Mouse (Mus musculus) stomach, embryonic 16.5 days (tissue): Measurements from ENCODE around the gene Spryd4. TPM values are rescaled to one million over a fixed set of nuclear protein-coding genes. Genes with fewer than 3 reads are reported as not detected.
"Not testable (repeated sequence)": the region's sequence is repeated elsewhere in the genome, so short reads cannot be mapped to it uniquely, and the experiment has no call there.

ENCODE experiments used
- ATAC-seq: fragments of 200-750 bp; cut with Nextera tagmentation; 2 replicates; pipeline ENCODE4 v1.8.0; 2017; ENCODE audit warnings: moderate number of reproducible peaks, moderate TSS enrichment; ENCODE audit not compliant: insufficient read depth, low FRiP score
- H3K27ac ChIP-seq: fragments of 300-500 bp; sonication (generic); 2 replicates; pipeline ENCODE4 v1.5.1; 2014; ENCODE audit warnings: low read length
- H3K27me3 ChIP-seq: fragments of 300-500 bp; sonication (generic); 2 replicates; pipeline ENCODE4 v1.6.1; 2014; ENCODE audit warnings: low read length, control low read depth, mixed read lengths; ENCODE audit not compliant: control insufficient read depth, insufficient read depth
- H3K36me3 ChIP-seq: fragments of 300-500 bp; sonication (generic); 2 replicates; pipeline ENCODE4 v1.6.1; 2014; ENCODE audit warnings: low read length; ENCODE audit not compliant: control insufficient read depth, insufficient read depth
- H3K4me1 ChIP-seq: fragments of 300-500 bp; sonication (generic); 2 replicates; pipeline ENCODE4 v1.6.1; 2014; ENCODE audit warnings: low read length, control low read depth, mixed read lengths; ENCODE audit not compliant: control insufficient read depth, insufficient read depth
- H3K4me2 ChIP-seq: fragments of 300-500 bp; sonication (generic); 2 replicates; pipeline ENCODE4 v1.6.1; 2014; ENCODE audit warnings: low read depth, low read length, mixed read lengths
- H3K4me3 ChIP-seq: fragments of 300-500 bp; sonication (generic); replicated peaks from 2 replicates; pipeline ENCODE4 v1.5.1; 2014; ENCODE audit warnings: mild to moderate bottlenecking, low read length
- H3K9ac ChIP-seq: fragments of 300-500 bp; sonication (generic); 2 replicates; pipeline ENCODE4 v1.6.1; 2014; ENCODE audit warnings: low read length
- H3K9me3 ChIP-seq: fragments of 300-500 bp; sonication (generic); replicated peaks from 2 replicates; pipeline ENCODE4 v1.6.1; 2016; ENCODE audit warnings: low read length, control low read depth; ENCODE audit not compliant: control insufficient read depth
- WGBS: fragments of 180-500 bp; shearing (Covaris S2); extraction: QIAGEN DNeasy Blood & Tissue Kit; methylation state at CpG from one replicate; pipeline ENCODE4 v1.1.7; 2014; 5-methylcytosine and 5-hydroxymethylcytosine counted together
- polyA plus RNA-seq: library from polyadenylated mRNA; unstranded; fragments of >200 nt; fragmentation: Nextera tagmentation; extraction: Ambion mirVana; gene quantifications from 2 replicates; pipeline ENCODE4 v1.2.1, GENCODE M21; 2015

Spryd4 gene
- polyA plus RNA-seq, 1 experiment from 2014 or later: 33.5 TPM

- Histone ChIP-seq H3K27ac (no peak overlapping the region), H3K4me2 (no peak overlapping the region), H3K4me3 (no peak overlapping the region), H3K9me3 (no peaks in the 10 kb centered on the region), H3K27me3 (no peaks in the 10 kb centered on the region), H3K4me1 (peaks cover 9% of the 10 kb centered on the region), H3K9ac (peak overlapping the region; percentile 85; the same call in 1 of the 2 replicates), H3K36me3 (no peaks in the 10 kb centered on the region)
- 76% methylated on average over 12 of the region's 12 CpGs for WGBS
- ATAC-seq: no peak
These were observed 19.0 kb upstream of the Spryd4 start for GRCm38 (mm10) chr10:128230582-128230981.

- WGBS: 90% methylated on average over 8 of the region's 8 CpGs
These were observed 16.4 kb upstream of the Spryd4 start for GRCm38 (mm10) chr10:128228009-128228408.

GRCm38 (mm10) chr10:128227592-128227991, 16.0 kb upstream of the Spryd4 start:
- Histone ChIP-seq H3K4me1 (peaks cover 8% of the 10 kb centered on the region), H3K27me3 (no peaks in the 10 kb centered on the region), H3K36me3 (no peaks in the 10 kb centered on the region), H3K27ac (no peak overlapping the region), H3K9ac (no peak overlapping the region), H3K4me3 (no peak overlapping the region), H3K4me2 (no peak overlapping the region), H3K9me3 (no peaks in the 10 kb centered on the region)
- 75% methylated on average over 9 of the region's 9 CpGs for WGBS
- ATAC-seq: no peak

More at GRCm38 (mm10) chr10:128228009-128228408, 16.4 kb upstream of the Spryd4 start:
- no peak overlapping the region for H3K9ac ChIP-seq
- H3K27me3 ChIP-seq: no peaks in the 10 kb centered on the region
- no peak overlapping the region for H3K4me3 ChIP-seq
- H3K27ac ChIP-seq: no peak overlapping the region
- H3K4me2 ChIP-seq: no peak overlapping the region
- H3K36me3 ChIP-seq: no peaks in the 10 kb centered on the region
- H3K9me3 ChIP-seq: no peaks in the 10 kb centered on the region
- H3K4me1 ChIP-seq: peaks cover 11% of the 10 kb centered on the region
- ATAC-seq: no peak

GRCm38 (mm10) chr10:128225538-128225937, 13.9 kb upstream of the Spryd4 start, which contains the start of gene Mip:
Mip (plus strand) TSS chr10:128225838.
- WGBS: 42% methylated on average over 4 of the region's 4 CpGs
- Histone ChIP-seq H3K4me2 (no peak within 1 kb of the TSS), H3K9me3 (no peaks in the 10 kb centered on the region), H3K27ac (no peak within 1 kb of the TSS), H3K4me3 (no peak within 1 kb of the TSS), H3K36me3 (no peaks in the 10 kb centered on the region), H3K9ac (no peak within 1 kb of the TSS), H3K27me3 (no peaks in the 10 kb centered on the region), H3K4me1 (peaks cover 2% of the 10 kb centered on the region; the same call in 1 of the 2 replicates)
- no peak for ATAC-seq

GRCm38 (mm10) chr10:128225064-128225463, 13.5 kb upstream of the Spryd4 start:
- Histone ChIP-seq H3K4me2 (no peak overlapping the region), H3K9ac (no peak overlapping the region), H3K9me3 (no peaks in the 10 kb centered on the region), H3K4me3 (no peak overlapping the region), H3K4me1 (peaks cover 2% of the 10 kb centered on the region; the same call in 1 of the 2 replicates), H3K36me3 (no peaks in the 10 kb centered on the region), H3K27me3 (no peaks in the 10 kb centered on the region), H3K27ac (no peak overlapping the region)
- ATAC-seq: no peak
- 53% methylated on average over 5 of the region's 5 CpGs for WGBS

DNA sequence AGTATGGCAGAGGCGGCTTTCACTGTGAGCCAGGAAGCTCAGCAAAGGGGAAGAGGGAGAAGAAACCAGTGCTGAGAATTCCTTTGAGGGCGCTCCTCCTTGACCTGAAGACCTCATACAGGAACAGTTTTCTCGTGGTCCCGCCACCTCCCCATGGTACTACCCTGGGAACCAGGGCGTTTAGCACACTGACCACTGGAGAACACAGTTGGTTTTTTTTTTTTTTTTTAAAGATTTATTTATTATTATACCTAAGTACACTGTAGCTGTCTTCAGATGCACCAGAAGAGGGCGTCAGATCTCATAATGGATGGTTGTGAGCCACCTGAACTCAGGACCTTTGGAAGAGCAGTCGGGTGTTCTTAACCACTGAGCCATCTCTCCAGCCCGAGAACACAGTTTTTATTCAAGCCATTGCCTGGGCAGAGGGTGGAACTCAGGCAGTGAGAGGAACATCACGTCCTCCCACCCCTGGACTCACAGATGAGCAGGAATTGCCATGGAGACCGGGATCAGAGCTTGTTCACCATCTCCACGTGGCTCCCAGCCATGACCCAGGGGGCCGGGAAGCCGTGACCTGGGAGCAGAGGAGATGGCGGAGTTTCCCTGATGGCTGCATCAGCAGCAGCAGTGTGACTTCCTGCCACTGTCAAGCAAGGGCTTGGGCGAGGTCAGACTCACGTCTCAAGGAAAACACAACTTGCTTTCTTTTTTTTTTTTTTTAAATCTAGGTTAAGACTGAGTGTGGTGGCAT, 10.1 kb upstream of the Spryd4 start:
- WGBS: 57% methylated on average over 16 of the region's 16 CpGs
- ATAC-seq: no peak
- Histone ChIP-seq H3K4me3 (no peak overlapping the region), H3K9me3 (no peaks in the 10 kb centered on the region), H3K4me1 (peaks cover 2% of the 10 kb centered on the region; the same call in 1 of the 2 replicates), H3K36me3 (no peaks in the 10 kb centered on the region), H3K27me3 (no peaks in the 10 kb centered on the region), H3K27ac (no peak overlapping the region), H3K4me2 (no peak overlapping the region), H3K9ac (no peak overlapping the region)

DNA sequence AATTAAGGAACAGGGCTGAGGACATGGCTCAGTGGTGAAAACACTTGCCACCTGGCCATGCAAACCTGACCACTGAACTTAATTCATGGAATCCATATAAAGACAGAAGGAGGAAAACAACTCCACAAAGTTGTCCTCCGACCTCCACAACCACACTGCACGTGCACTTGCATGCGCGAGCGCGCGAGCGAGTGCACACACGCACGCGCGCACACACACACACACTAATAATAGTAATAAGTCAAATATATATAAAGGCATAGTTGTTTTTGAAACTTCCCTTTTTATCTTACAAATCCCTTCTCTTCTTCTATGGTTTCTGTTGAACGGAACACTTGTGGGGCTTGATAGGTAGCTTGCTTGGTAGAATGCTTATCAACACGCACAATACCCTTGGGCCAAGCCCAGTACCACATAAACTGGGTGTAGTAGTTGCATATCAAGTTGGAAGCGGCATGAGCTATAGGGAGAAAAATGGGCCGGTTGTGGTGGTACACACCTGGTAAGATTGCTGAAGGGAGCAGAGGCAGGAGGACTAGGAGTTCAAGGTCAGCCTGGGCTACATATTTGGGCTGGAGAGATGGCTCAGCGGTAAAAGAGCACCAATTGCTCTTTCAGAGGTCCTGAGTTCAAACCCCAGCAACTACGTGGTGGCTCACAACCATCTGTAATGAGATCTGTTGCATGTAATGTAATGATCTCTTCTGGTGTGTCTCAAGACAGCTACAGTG, 6.9 kb upstream of the Spryd4 start:
- no peak for ATAC-seq
- no peaks in the 10 kb centered on the region for H3K9me3 ChIP-seq
- no peaks in the 10 kb centered on the region for H3K4me1 ChIP-seq
- H3K27ac ChIP-seq: no peak overlapping the region
- H3K27me3 ChIP-seq: 0 out of 2 replicates have a peak, but pooled peaks cover 4% of the 10 kb centered on the region
- no peak overlapping the region for H3K4me2 ChIP-seq
- no peak overlapping the region for H3K9ac ChIP-seq
- H3K36me3 ChIP-seq: no peaks in the 10 kb centered on the region
- H3K4me3 ChIP-seq: no peak overlapping the region
- 90% methylated on average over 18 of the region's 18 CpGs for WGBS

DNA sequence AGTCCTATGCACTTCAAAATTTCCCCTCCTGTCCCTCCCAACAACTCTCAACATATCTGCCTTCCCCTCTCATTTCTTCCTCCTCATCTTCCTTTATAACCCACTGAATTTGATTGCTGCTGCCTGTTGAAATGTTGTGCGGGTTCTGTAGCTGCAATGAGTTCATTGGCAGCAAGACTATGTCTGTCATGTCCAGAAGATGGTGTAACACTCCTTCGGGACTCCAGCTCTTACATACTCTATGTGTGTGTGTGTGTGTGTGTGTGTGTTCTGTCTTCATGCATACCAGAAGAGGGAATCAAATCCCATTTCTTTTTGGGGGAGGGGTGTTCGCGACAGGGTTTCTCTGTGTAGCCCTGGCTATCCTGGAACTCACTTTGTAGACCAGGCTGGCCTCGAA, 3.4 kb upstream of the Spryd4 start:
- H3K27ac ChIP-seq: no peak overlapping the region
- H3K4me2 ChIP-seq: no peak overlapping the region
- H3K9me3 ChIP-seq: no peaks in the 10 kb centered on the region
- 0 out of 2 replicates have a peak, but pooled peaks cover 4% of the 10 kb centered on the region for H3K27me3 ChIP-seq
- H3K4me3 ChIP-seq: no peak overlapping the region
- no peak for ATAC-seq
- H3K36me3 ChIP-seq: no peaks in the 10 kb centered on the region
- 74% methylated on average over 5 of the region's 5 CpGs for WGBS
- H3K4me1 ChIP-seq: peaks cover 4% of the 10 kb centered on the region
- no peak overlapping the region for H3K9ac ChIP-seq

DNA sequence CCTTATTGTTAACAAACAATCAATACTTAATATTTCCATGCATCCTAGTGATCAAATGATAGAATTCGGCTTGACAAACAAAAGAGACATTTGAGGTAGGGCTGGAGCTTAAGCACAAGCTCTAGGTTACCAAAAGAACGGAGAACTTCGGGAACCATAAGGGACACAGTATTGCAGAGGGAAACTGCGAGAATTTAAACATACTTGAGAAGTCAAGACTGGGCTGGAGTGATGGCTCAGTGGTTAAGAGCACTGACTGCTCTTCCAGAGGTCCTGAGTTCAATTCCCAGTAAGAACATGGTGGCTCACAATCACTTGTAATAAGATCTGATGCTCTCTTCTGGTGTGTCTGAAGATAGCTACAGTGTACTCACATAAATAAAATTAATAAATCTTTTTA, 2.5 kb upstream of the Spryd4 start:
- not testable (repeated sequence) for H3K9ac ChIP-seq, H3K27ac ChIP-seq, H3K9me3 ChIP-seq, H3K36me3 ChIP-seq, H3K27me3 ChIP-seq, H3K4me3 ChIP-seq, H3K4me2 ChIP-seq, H3K4me1 ChIP-seq, ATAC-seq
- 87% methylated on average over 4 of the region's 4 CpGs for WGBS
